Mouse (Mus musculus) inflammation-experienced regulatory T-cells, adult 16 weeks (primary cell): Measurements from ENCODE around the gene Olfr888. TPM values are rescaled to one million over a fixed set of nuclear protein-coding genes. Genes with fewer than 3 reads are reported as not detected.

Experiments used
- polyA plus RNA-seq: library from polyadenylated mRNA; unstranded; fragments of 100-300 nt; shearing (Covaris generic); gene quantifications from one replicate; pipeline ENCODE4 v1.2.1, GENCODE M21; 2017

The Olfr888 gene
- polyA plus RNA-seq: not detected

GRCm38 (mm10) chr9:38107828-38108227 lies at the start of gene Olfr888:
Gene Olfr888, plus strand, starts transcription at chr9:38108128.

GRCm38 (mm10) chr9:38061022-38061421 lies 46.9 kb upstream of the Olfr888 start, which contains the start of gene Olfr885:
Gene Olfr885, plus strand, starts transcription at chr9:38061322.

GRCm38 (mm10) chr9:38083772-38084171 lies 24.2 kb upstream of the Olfr888 start, which contains the start of gene Olfr887:
Gene Olfr887, plus strand, starts transcription at chr9:38084072.

DNA sequence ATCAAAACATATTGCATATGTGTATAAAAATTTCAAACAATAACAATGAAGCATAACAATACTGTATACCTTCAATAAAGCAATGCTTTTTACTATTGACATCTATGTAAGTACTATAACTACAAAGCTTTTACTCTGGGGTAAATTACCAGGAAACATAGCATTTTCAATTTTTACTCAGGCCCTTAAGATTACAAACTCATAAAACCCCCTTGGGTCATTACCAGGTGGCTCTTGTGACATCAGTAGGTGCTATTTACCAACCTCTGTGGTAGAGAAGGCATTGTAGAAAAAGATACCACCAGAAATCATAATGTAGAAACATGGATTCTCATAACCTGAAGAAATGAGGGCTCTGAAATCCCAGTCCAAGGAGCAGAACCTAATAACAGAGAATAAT lies 7.0 kb downstream of the Olfr888 start, which contains the start of gene Olfr889:
Gene Olfr889, plus strand, starts transcription at position 301 of the 400 bp plus-strand sequence.

GRCm38 (mm10) chr9:38142217-38142616 lies 34.3 kb downstream of the Olfr888 start, which contains the start of gene Olfr890:
Gene Olfr890, plus strand, starts transcription at chr9:38142517.

Other genes with a start within 250 kb of the Olfr888 start
- not detected for gene Olfr145, start 211.4 kb upstream of the Olfr888 start, polyA plus RNA-seq
- gene Olfr878, start 190.3 kb upstream of the Olfr888 start, polyA plus RNA-seq: not detected
- not detected for gene Olfr881, start 116.3 kb upstream of the Olfr888 start, polyA plus RNA-seq
- gene Olfr883, start 82.3 kb upstream of the Olfr888 start, polyA plus RNA-seq: not detected
- not detected for gene Olfr884, start 61.6 kb upstream of the Olfr888 start, polyA plus RNA-seq
- gene Olfr885, start 46.8 kb upstream of the Olfr888 start, polyA plus RNA-seq: not detected
- not detected for gene Olfr887, start 24.1 kb upstream of the Olfr888 start, polyA plus RNA-seq
- not detected for gene Olfr889, start 7.1 kb downstream of the Olfr888 start, polyA plus RNA-seq
- not detected for gene Olfr890, start 34.4 kb downstream of the Olfr888 start, polyA plus RNA-seq
- gene Olfr891, start 72.7 kb downstream of the Olfr888 start, polyA plus RNA-seq: not detected
- not detected for gene Olfr893, start 100.2 kb downstream of the Olfr888 start, polyA plus RNA-seq
- gene Olfr894, start 109.9 kb downstream of the Olfr888 start, polyA plus RNA-seq: not detected
- not detected for gene Olfr143, start 144.6 kb downstream of the Olfr888 start, polyA plus RNA-seq
- gene Olfr895, start 159.7 kb downstream of the Olfr888 start, polyA plus RNA-seq: not detected
- gene Olfr896-ps1, start 183.0 kb downstream of the Olfr888 start, polyA plus RNA-seq: not detected
- not detected for gene Olfr25, start 220.9 kb downstream of the Olfr888 start, polyA plus RNA-seq
- gene Olfr898, start 240.3 kb downstream of the Olfr888 start, polyA plus RNA-seq: not detected